Mouse (Mus musculus) megakaryocyte, embryonic 14.5 days (primary cell): ENCODE results near the gene Slc25a13. TPM values are rescaled to one million over a fixed set of nuclear protein-coding genes. Genes with fewer than 3 reads are reported as not detected.

Experiments used
- H3K27me3 ChIP-seq: replicated peaks from 2 replicates; pipeline ENCODE3; 2012; ENCODE audit warnings: inconsistent platforms
- H3K36me3 ChIP-seq: replicated peaks from 2 replicates; pipeline ENCODE3; 2012; ENCODE audit warnings: low read length, inconsistent platforms, mixed read lengths
- H3K4me1 ChIP-seq: 2 replicates; pipeline ENCODE4 v1.6.1; 2012; ENCODE audit warnings: inconsistent platforms
- H3K4me3 ChIP-seq: replicated peaks from 2 replicates; pipeline ENCODE3; 2012; ENCODE audit warnings: moderate library complexity, mild to moderate bottlenecking, inconsistent platforms
- H3K9me3 ChIP-seq: 2 replicates; pipeline ENCODE4 v1.6.1; 2012; ENCODE audit warnings: inconsistent platforms
- FLI1 ChIP-seq: IDR thresholded peaks from 2 replicates; pipeline ENCODE4 v1.6.1; 2012; ENCODE audit warnings: low read length, inconsistent platforms, mixed read lengths
- GATA1 ChIP-seq: IDR thresholded peaks from 3 replicates; pipeline ENCODE4 v1.6.1; 2012; ENCODE audit warnings: mixed read lengths, low read length, inconsistent platforms, borderline replicate concordance
- polyA plus RNA-seq: library from polyadenylated mRNA; stranded (reverse); fragments of >175 nt; gene quantifications from 2 replicates; pipeline ENCODE4 v1.2.3, GENCODE M21; 2012; ENCODE audit warnings: low replicate concordance; ENCODE audit not compliant: insufficient read depth

Slc25a13 gene
- polyA plus RNA-seq, 1 experiment = 0.17 TPM

GRCm38 (mm10) chr6:6016931-6017330 lies 200.0 kb downstream of the Slc25a13 start:
- H3K27me3 ChIP-seq = no peaks in the 10 kb centered on the region
- no peak overlapping the region for H3K4me3 ChIP-seq
- TF ChIP-seq FLI1 = no peak
- no peak for TF ChIP-seq GATA1
- peaks cover 13% of the 10 kb centered on the region for H3K4me1 ChIP-seq
- no peaks in the 10 kb centered on the region for H3K36me3 ChIP-seq
- H3K9me3 ChIP-seq = no peaks in the 10 kb centered on the region

DNA sequence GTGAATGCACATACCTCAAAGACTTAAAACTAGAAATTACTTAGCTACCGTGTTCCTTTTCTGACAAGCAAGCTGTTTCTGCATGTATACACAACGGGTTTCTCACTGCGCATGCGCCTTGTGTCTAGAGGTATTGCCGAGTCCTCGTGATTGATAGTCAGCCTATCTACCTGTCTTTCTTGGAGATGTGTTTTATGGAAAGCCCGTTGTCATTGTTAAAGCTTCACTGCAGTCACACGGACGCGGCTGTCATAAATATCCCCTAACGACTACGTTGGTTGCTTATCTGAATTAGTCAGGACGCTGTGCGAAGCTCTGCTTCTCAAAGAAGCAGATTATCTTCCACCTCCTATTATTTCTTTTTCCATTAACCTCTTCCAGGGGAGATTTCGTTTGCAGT lies 201.4 kb downstream of the Slc25a13 start:
- no peak for TF ChIP-seq GATA1
- no peak for TF ChIP-seq FLI1
- Histone ChIP-seq H3K4me3 (no peak overlapping the region), H3K9me3 (no peaks in the 10 kb centered on the region), H3K4me1 (peaks cover 13% of the 10 kb centered on the region), H3K36me3 (no peaks in the 10 kb centered on the region), H3K27me3 (no peaks in the 10 kb centered on the region)

GRCm38 (mm10) chr6:6011364-6011763 lies 205.6 kb downstream of the Slc25a13 start:
- H3K27me3 ChIP-seq = peaks cover 6% of the 10 kb centered on the region
- H3K4me1 ChIP-seq = peaks cover 5% of the 10 kb centered on the region
- no peaks in the 10 kb centered on the region for H3K36me3 ChIP-seq
- no peak overlapping the region for H3K4me3 ChIP-seq
- H3K9me3 ChIP-seq = no peaks in the 10 kb centered on the region
- TF ChIP-seq GATA1 = no peak
- TF ChIP-seq FLI1 = no peak

GRCm38 (mm10) chr6:6005762-6006431 lies 211.1 kb downstream of the Slc25a13 start:
- Histone ChIP-seq H3K4me1 (peaks cover 16% of the 10 kb centered on the region), H3K36me3 (no peaks in the 10 kb centered on the region), H3K4me3 (peak overlapping the region; percentile 95), H3K9me3 (no peaks in the 10 kb centered on the region), H3K27me3 (peaks cover 16% of the 10 kb centered on the region)
- TF ChIP-seq GATA1 = no peak
- TF ChIP-seq FLI1 = no peak

- Histone ChIP-seq H3K27me3 (peaks cover 14% of the 10 kb centered on the region), H3K4me3 (peak overlapping the region; percentile 12), H3K9me3 (no peaks in the 10 kb centered on the region), H3K4me1 (peaks cover 16% of the 10 kb centered on the region), H3K36me3 (no peaks in the 10 kb centered on the region)
- TF ChIP-seq FLI1 (no peak), GATA1 (no peak)
These were observed 212.1 kb downstream of the Slc25a13 start for GRCm38 (mm10) chr6:6004756-6005485.

GRCm38 (mm10) chr6:6002061-6002460 lies 214.9 kb downstream of the Slc25a13 start:
- Histone ChIP-seq H3K4me3 (no peak overlapping the region), H3K9me3 (no peaks in the 10 kb centered on the region), H3K4me1 (peaks cover 16% of the 10 kb centered on the region), H3K36me3 (no peaks in the 10 kb centered on the region), H3K27me3 (peaks cover 12% of the 10 kb centered on the region)
- no peak for TF ChIP-seq FLI1
- TF ChIP-seq GATA1 = no peak

DNA sequence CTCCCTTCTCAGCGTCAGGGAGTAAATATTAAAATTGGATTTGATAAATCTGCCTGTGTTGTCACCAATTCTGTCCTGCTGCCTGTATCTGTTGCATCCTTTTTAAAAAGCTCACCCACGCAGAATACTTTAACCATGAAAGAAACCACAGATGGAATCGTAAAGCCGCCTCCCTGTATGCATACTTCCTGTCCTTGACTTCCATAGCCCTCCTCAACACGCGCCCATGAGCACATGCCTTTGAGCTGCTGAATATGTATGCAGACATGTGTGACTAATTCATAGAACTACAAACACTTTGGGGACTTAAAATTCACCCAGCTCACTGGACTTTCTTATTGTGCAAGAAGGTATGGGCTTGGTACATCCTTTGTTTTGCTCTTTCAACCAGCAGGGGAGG lies 219.4 kb downstream of the Slc25a13 start:
- H3K4me1 ChIP-seq = no peaks in the 10 kb centered on the region
- TF ChIP-seq GATA1 (no peak), FLI1 (no peak)
- no peaks in the 10 kb centered on the region for H3K36me3 ChIP-seq
- H3K27me3 ChIP-seq = no peaks in the 10 kb centered on the region
- no peaks in the 10 kb centered on the region for H3K9me3 ChIP-seq
- H3K4me3 ChIP-seq = no peak overlapping the region

GRCm38 (mm10) chr6:5993056-5993455 lies 223.9 kb downstream of the Slc25a13 start:
- Histone ChIP-seq H3K4me3 (no peak overlapping the region), H3K4me1 (no peaks in the 10 kb centered on the region), H3K9me3 (no peaks in the 10 kb centered on the region), H3K36me3 (no peaks in the 10 kb centered on the region), H3K27me3 (no peaks in the 10 kb centered on the region)
- no peak for TF ChIP-seq GATA1
- TF ChIP-seq FLI1 = no peak

GRCm38 (mm10) chr6:5991817-5992755 lies 224.9 kb downstream of the Slc25a13 start:
- H3K4me3 ChIP-seq = no peak overlapping the region
- H3K9me3 ChIP-seq = no peaks in the 10 kb centered on the region
- H3K36me3 ChIP-seq = no peaks in the 10 kb centered on the region
- H3K4me1 ChIP-seq = no peaks in the 10 kb centered on the region
- H3K27me3 ChIP-seq = no peaks in the 10 kb centered on the region
- no peak for TF ChIP-seq FLI1
- TF ChIP-seq GATA1 = no peak

DNA sequence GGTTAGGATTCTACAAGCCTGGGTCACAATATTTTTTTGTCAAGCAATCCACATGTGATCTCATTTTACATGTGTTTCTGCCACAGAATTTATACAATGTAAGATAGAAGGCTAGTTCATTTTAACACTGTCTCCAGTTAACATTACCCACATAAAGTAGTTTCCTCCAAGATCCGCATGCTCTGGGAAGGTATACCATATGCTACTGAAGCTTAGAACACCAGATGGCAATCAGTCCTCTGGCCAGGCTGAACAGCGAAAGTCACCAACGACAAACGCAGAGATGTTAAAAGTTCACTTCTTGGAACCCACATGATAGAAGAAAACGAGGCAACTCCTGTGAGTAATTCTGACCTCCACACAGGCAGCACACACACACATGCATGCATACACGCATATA lies 225.7 kb downstream of the Slc25a13 start:
- H3K9me3 ChIP-seq = no peaks in the 10 kb centered on the region
- H3K27me3 ChIP-seq = no peaks in the 10 kb centered on the region
- H3K4me1 ChIP-seq = no peaks in the 10 kb centered on the region
- no peak overlapping the region for H3K4me3 ChIP-seq
- TF ChIP-seq GATA1 (no peak), FLI1 (no peak)
- H3K36me3 ChIP-seq = no peaks in the 10 kb centered on the region
